Mouse (Mus musculus) forebrain, embryonic 10.5 days (tissue): ENCODE results near the gene Yaf2. TPM values are rescaled to one million over a fixed set of nuclear protein-coding genes. Genes with fewer than 3 reads are reported as not detected.
"Not testable (repeated sequence)": the region's sequence is repeated elsewhere in the genome, so short reads cannot be mapped to it uniquely, and the experiment has no call there.

Source experiments
- DNase-seq: peaks from one replicate; pipeline ENCODE4 v3.0.0-alpha.2; 2017; ENCODE audit warnings: low spot score; ENCODE audit errors: extremely low spot score
- H3K27ac ChIP-seq: fragments of 300-500 bp; sonication (generic); 2 replicates; pipeline ENCODE4 v1.5.1; 2016; ENCODE audit warnings: mild to moderate bottlenecking
- H3K27me3 ChIP-seq: fragments of 300-500 bp; sonication (generic); 2 replicates; pipeline ENCODE4 v1.6.1; 2016; ENCODE audit warnings: mild to moderate bottlenecking; ENCODE audit not compliant: poor library complexity, severe bottlenecking
- H3K36me3 ChIP-seq: fragments of 300-500 bp; sonication (generic); replicated peaks from 2 replicates; pipeline ENCODE4 v1.6.1; 2016; ENCODE audit warnings: mild to moderate bottlenecking, moderate library complexity
- H3K4me1 ChIP-seq: fragments of 300-500 bp; sonication (generic); 2 replicates; pipeline ENCODE4 v1.6.1; 2016
- H3K4me3 ChIP-seq: fragments of 300-500 bp; sonication (generic); 2 replicates; pipeline ENCODE4 v1.5.1; 2016; ENCODE audit warnings: mild to moderate bottlenecking, moderate library complexity
- H3K9me3 ChIP-seq: fragments of 300-500 bp; sonication (generic); 2 replicates; pipeline ENCODE4 v1.6.1; 2016; ENCODE audit warnings: mild to moderate bottlenecking, moderate library complexity
- WGBS: fragments of 180-500 bp; shearing (Covaris S2); methylation state at CpG from one replicate; pipeline ENCODE4 v1.1.7; 2016; 5-methylcytosine and 5-hydroxymethylcytosine counted together
- polyA plus RNA-seq: library from polyadenylated mRNA; unstranded; fragments of >200 nt; fragmentation: Nextera tagmentation; extraction: Ambion mirVana; gene quantifications from 2 replicates; pipeline ENCODE4 v1.2.1, GENCODE M21; 2016

Yaf2 gene
- polyA plus RNA-seq, result 91.2 and 109 TPM in 2 replicates

DNA sequence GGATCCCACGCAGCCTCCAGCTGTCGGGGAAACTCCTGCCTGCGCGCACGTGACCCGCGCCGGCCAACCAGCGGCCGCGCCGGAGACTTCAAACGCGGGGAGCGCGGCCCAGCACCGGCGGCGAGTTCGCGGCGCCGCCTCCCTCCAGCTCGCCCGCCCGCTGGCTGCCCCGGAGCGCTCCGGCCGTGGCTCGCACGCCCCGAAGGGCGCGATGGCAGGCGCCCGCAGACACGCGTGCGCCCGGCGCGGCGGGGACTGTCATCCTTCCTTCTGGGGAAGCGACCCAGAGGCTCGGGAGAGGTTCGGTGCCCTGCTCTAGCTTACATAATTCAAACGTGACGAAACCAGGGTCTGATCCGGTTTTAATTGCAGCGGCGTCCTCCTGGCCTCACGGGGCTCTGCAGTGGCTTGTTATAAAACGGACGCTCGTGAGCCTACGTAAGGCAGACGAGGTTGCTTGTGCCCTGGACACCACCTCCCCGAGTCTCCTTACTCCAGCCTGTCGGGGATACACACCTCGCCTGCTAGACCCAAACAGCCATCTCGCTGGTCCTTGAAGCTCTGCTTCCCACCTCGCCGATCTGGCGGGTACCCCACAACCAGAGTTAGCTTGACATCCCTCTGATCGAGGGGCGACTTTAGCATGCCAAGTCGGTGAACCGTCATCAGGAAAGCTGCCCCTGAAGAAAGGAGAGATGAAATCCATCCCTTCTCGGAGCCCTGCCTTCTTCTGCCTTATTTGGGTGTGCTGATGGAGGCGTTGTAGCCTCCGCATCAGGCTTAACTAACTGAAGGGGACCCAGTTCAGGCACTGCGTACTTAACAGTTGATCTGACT lies at the start of gene Yaf2:
Yaf2 (minus strand) TSS at position 11 of the 837 bp plus-strand sequence.
- Histone ChIP-seq H3K9me3 (no peaks in the 10 kb centered on the region), H3K27me3 (peaks cover 13% of the 10 kb centered on the region; the same call in 1 of the 2 replicates), H3K27ac (peak within 1 kb of the TSS; percentile 95), H3K4me1 (peaks cover 27% of the 10 kb centered on the region), H3K4me3 (peak within 1 kb of the TSS; percentile 87), H3K36me3 (peaks cover 14% of the 10 kb centered on the region)
- DNase-seq, result peak; percentile 79
- under 1% methylated on average over 73 of the region's 73 CpGs for WGBS

GRCm38 (mm10) chr15:93381337-93381736 lies 44.6 kb upstream of the Yaf2 start:
- no peak for DNase-seq
- no peaks in the 10 kb centered on the region for H3K9me3 ChIP-seq
- no peaks in the 10 kb centered on the region for H3K27me3 ChIP-seq
- no peak overlapping the region for H3K27ac ChIP-seq
- H3K4me3 ChIP-seq, result no peak overlapping the region
- H3K4me1 ChIP-seq, result no peaks in the 10 kb centered on the region
- 74% methylated on average over 5 of the region's 5 CpGs for WGBS
- H3K36me3 ChIP-seq, result peaks cover 27% of the 10 kb centered on the region

DNA sequence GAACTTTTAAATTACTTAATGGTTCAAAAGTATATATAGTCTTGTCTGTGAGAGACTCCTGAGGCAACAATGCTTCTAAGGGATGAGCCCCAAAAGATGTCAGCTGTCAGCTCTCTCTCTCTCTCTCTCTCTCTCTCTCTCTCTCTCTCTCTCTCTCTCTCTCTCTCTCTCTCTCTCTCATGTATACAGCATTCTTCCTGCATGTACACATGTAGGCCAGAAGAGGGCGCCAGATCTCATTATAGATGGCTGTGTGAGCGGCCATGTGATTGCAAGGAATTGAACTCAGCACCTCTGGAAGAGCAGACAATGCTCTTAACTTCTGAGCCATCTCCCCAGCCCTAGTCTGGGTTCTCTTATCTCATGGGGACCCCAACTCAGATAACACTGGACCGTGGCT lies 42.4 kb upstream of the Yaf2 start:
- DNase-seq, result no peak
- H3K36me3 ChIP-seq, result peaks cover 5% of the 10 kb centered on the region
- no peak overlapping the region for H3K4me3 ChIP-seq
- H3K9me3 ChIP-seq, result no peaks in the 10 kb centered on the region
- 78% methylated on average over 3 of the region's 3 CpGs for WGBS
- no peaks in the 10 kb centered on the region for H3K27me3 ChIP-seq
- H3K4me1 ChIP-seq, result no peaks in the 10 kb centered on the region
- no peak overlapping the region for H3K27ac ChIP-seq

GRCm38 (mm10) chr15:93375696-93376095 lies 39.0 kb upstream of the Yaf2 start:
- H3K27me3 ChIP-seq, result no peaks in the 10 kb centered on the region
- H3K27ac ChIP-seq, result no peak overlapping the region
- H3K4me1 ChIP-seq, result no peaks in the 10 kb centered on the region
- no peaks in the 10 kb centered on the region for H3K36me3 ChIP-seq
- DNase-seq, result no peak
- H3K4me3 ChIP-seq, result no peak overlapping the region
- WGBS, result 90% methylated on average over 5 of the region's 5 CpGs
- H3K9me3 ChIP-seq, result no peaks in the 10 kb centered on the region

- not testable (repeated sequence) for H3K4me3 ChIP-seq, DNase-seq, H3K27me3 ChIP-seq, H3K4me1 ChIP-seq, H3K9me3 ChIP-seq, H3K36me3 ChIP-seq, H3K27ac ChIP-seq
These were observed 35.9 kb upstream of the Yaf2 start for GRCm38 (mm10) chr15:93372525-93373119.

GRCm38 (mm10) chr15:93371838-93372237 lies 35.1 kb upstream of the Yaf2 start:
- no peak for DNase-seq
- Histone ChIP-seq H3K27me3 (no peaks in the 10 kb centered on the region), H3K4me3 (no peak overlapping the region), H3K27ac (no peak overlapping the region), H3K4me1 (no peaks in the 10 kb centered on the region), H3K36me3 (no peaks in the 10 kb centered on the region), H3K9me3 (no peaks in the 10 kb centered on the region)
- WGBS, result 85% methylated on average over 2 of the region's 2 CpGs

DNA sequence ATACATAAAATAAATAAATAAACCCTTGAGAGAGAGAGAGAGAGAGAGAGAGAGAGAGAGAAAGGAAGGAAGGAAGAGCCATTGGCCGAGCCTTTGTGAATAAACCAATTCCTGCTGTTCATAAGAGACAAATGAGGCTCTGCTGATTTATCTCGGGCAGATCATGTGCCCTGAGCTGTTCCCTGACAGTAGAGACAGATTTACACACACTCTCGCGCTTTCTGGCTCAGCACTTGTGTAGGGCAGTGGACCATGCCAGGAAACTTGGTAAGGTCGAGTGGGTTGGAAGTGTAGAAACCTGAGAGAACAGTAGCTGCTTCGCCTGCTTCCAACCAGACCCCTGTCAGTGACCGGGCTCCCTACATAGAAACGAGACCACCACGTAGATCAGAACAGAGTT lies 31.8 kb upstream of the Yaf2 start:
- DNase-seq, result no peak
- 86% methylated on average over 9 of the region's 9 CpGs for WGBS
- Histone ChIP-seq H3K4me1 (no peaks in the 10 kb centered on the region), H3K27me3 (no peaks in the 10 kb centered on the region), H3K4me3 (no peak overlapping the region), H3K36me3 (no peaks in the 10 kb centered on the region), H3K9me3 (no peaks in the 10 kb centered on the region), H3K27ac (no peak overlapping the region)

- Histone ChIP-seq H3K9me3 (no peaks in the 10 kb centered on the region), H3K27ac (no peak overlapping the region), H3K4me3 (no peak overlapping the region), H3K36me3 (no peaks in the 10 kb centered on the region), H3K27me3 (no peaks in the 10 kb centered on the region), H3K4me1 (no peaks in the 10 kb centered on the region)
- no peak for DNase-seq
- WGBS, result 91% methylated on average over 6 of the region's 6 CpGs
These were observed 28.8 kb upstream of the Yaf2 start for GRCm38 (mm10) chr15:93365561-93365960.

DNA sequence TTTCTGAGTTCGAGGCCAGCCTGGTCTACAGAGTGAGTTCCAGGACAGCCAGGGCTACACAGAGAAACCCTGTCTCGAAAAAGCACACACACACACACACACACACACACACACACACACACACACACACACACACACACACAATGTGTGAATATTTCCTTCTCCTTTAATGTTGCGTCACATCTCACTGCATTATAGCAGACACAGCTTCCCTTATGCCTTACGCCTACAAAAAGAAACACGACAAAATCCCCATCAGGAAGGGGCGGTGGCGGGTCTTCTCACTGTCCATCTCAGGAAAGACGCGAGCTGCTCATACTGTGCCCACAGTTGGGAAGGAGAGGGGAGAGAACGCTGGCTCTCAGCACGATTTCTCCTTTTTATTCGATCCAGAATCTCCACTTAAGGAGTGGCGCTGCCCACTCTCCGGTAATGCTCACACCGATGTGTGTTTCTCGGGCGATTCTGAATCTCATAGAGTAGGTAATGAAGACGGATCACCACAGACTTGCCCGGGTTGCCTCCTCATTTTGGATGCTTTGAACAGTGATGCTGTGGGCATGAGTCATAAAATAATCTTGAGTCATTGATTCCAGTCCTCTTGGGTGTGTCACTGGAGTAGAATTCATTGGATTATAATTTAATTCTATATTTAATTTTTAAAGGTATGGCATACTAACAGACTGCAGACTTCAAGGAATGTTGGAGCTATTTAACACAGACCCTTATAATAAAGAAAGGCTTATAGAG lies 21.8 kb upstream of the Yaf2 start:
- H3K27me3 ChIP-seq, result no peaks in the 10 kb centered on the region
- H3K36me3 ChIP-seq, result no peaks in the 10 kb centered on the region
- no peaks in the 10 kb centered on the region for H3K4me1 ChIP-seq
- no peaks in the 10 kb centered on the region for H3K9me3 ChIP-seq
- H3K4me3 ChIP-seq, result no peak overlapping the region
- DNase-seq, result no peak
- 94% methylated on average over 18 of the region's 19 CpGs for WGBS
- H3K27ac ChIP-seq, result no peak overlapping the region

DNA sequence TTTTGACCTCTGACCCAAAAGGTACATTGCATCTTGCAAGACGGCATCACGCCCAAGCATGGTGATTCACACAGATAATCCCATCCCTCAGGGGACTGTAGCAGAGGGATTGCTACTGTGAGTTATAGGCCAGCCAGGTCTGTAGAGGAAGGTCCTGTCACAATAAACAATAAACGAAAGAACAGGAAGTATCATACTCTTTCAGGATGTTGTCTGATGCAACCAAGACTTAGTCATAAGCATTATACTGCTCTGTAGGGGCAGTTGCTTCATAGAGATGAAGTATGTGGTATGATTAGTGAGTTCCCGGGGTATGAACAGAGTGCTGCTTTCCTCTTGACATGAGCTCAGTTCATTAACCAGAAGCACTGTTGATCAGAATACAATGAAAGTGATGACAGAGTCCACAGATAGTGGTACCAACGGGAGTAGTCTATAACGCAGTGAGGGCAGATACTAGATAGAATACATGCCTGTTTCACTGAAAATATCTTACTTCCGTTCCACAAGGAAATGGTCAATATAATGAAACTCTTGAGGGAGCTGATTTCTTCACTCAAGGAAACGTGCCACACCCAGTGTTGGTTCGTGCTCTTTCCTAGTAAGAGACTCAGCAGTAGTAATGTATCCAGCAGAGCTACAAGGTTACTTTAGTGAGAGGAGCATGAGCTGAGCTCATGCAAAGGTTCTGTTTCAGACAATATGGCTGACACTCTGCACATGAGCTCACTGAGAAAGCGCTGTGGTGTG lies 4.1 kb upstream of the Yaf2 start:
- Histone ChIP-seq H3K4me3 (no peak overlapping the region), H3K27ac (no peak overlapping the region), H3K27me3 (peaks cover 13% of the 10 kb centered on the region; the same call in 1 of the 2 replicates), H3K36me3 (no peaks in the 10 kb centered on the region), H3K9me3 (no peaks in the 10 kb centered on the region), H3K4me1 (peaks cover 12% of the 10 kb centered on the region; the same call in 1 of the 2 replicates)
- no peak for DNase-seq
- WGBS, result 88% methylated on average over 10 of the region's 10 CpGs

GRCm38 (mm10) chr15:93336658-93336924 lies 144 bp downstream of the Yaf2 start:
- peak overlapping the region; percentile 95 for H3K27ac ChIP-seq
- peak overlapping the region; percentile 87 for H3K4me3 ChIP-seq
- no peaks in the 10 kb centered on the region for H3K9me3 ChIP-seq
- peaks cover 13% of the 10 kb centered on the region; the same call in 1 of the 2 replicates for H3K27me3 ChIP-seq
- under 1% methylated on average over 37 of the region's 52 CpGs for WGBS
- peaks cover 14% of the 10 kb centered on the region for H3K36me3 ChIP-seq
- peaks cover 27% of the 10 kb centered on the region for H3K4me1 ChIP-seq
- DNase-seq, result no peak

DNA sequence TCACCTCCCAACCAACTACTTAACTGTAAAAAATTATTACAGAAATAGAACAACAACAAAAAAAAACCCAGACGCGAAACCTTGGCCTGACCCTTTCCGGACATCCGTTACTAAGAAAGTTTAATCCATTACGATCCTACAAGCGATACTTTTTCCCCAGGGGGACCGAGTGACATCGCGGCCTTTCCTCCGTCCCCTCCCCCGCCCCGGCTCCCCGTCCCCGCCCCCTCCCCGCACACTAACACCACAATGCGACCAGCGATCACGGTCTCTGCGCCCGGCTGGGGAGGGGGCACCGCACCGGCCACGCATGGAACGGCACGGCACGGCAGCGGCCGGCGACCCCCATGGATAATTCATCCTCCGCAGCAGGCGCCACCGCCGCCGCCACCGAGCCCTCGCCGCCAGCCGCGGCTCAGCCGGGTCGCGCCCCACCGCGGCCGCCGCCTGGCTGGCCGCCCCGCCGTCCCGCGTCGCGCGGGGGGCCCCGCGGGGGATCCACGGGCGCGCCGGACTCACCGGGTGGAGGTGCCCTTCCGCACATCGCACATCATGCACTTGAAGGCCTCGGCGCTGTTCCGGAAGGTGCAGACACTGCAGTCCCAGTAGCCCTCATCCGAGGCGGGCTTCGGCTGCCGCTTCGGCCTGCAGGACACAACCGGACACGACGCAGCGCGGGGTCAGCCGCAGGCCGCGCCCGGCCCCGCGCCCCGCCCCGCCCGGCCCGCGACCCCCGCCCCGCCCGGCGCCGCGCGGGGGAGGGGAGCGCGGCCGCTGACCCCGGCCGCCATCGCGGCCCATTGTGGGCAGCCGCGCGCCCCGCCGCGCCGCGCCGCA lies 696 bp downstream of the Yaf2 start:
- no peaks in the 10 kb centered on the region for H3K9me3 ChIP-seq
- H3K4me3 ChIP-seq, result peak overlapping the region; percentile 87
- H3K27ac ChIP-seq, result peak overlapping the region; percentile 95
- H3K27me3 ChIP-seq, result peaks cover 13% of the 10 kb centered on the region; the same call in 1 of the 2 replicates
- H3K4me1 ChIP-seq, result peaks cover 27% of the 10 kb centered on the region
- WGBS, result under 1% methylated on average over 96 of the region's 110 CpGs
- peak; percentile 68 for DNase-seq
- peaks cover 19% of the 10 kb centered on the region for H3K36me3 ChIP-seq
